Mouse (Mus musculus) embryo, embryonic 9.5 days (tissue): ENCODE measurements at regions not wholly inside any gene's neighbourhood (a gene's known extent, or its start where the extent isn't known, plus 50 kb on each side); places are given as distances from the start of the nearest gene placed in this dataset.
A peak's percentile ranks its signal among the peaks of the same experiment; 100 is the strongest.

Experiments
- DNase-seq: peaks from one replicate; pipeline ENCODE4 v3.0.0-alpha.2; 2017; ENCODE audit errors: extremely low spot score

GRCm38 (mm10) chr17:65193341-65193740 lies 347.2 kb downstream of the Tmem232 start:
- no peak for DNase-seq

- no peak for DNase-seq
Measured at GRCm38 (mm10) chr17:65192432-65193059, 348.0 kb downstream of the Tmem232 start.

GRCm38 (mm10) chr17:65190839-65191591 lies 349.6 kb downstream of the Tmem232 start:
- DNase-seq, result no peak

GRCm38 (mm10) chr17:65181164-65181563 lies 345.3 kb upstream of the 4930583I09Rik start:
- DNase-seq, result no peak

GRCm38 (mm10) chr17:65175770-65176169 lies 339.9 kb upstream of the 4930583I09Rik start:
- DNase-seq, result no peak

- no peak for DNase-seq
Measured at GRCm38 (mm10) chr17:65174114-65174513, 338.2 kb upstream of the 4930583I09Rik start.

GRCm38 (mm10) chr17:65173236-65173635 lies 337.4 kb upstream of the 4930583I09Rik start:
- DNase-seq, result no peak

- no peak for DNase-seq
Measured at GRCm38 (mm10) chr17:65170691-65171090, 334.8 kb upstream of the 4930583I09Rik start.

GRCm38 (mm10) chr17:65169981-65170617 lies 334.2 kb upstream of the 4930583I09Rik start:
- DNase-seq, result no peak

- DNase-seq, result no peak
Measured at GRCm38 (mm10) chr17:65146376-65146775, 310.5 kb upstream of the 4930583I09Rik start.

- DNase-seq, result no peak
Measured at GRCm38 (mm10) chr17:65114651-65115050, 278.8 kb upstream of the 4930583I09Rik start.

- no peak for DNase-seq
Measured at GRCm38 (mm10) chr17:65113121-65113520, 277.2 kb upstream of the 4930583I09Rik start.

GRCm38 (mm10) chr17:65105622-65106021 lies 269.8 kb upstream of the 4930583I09Rik start:
- no peak for DNase-seq

GRCm38 (mm10) chr17:65101157-65101556 lies 265.3 kb upstream of the 4930583I09Rik start:
- DNase-seq, result no peak

- no peak for DNase-seq
Measured at GRCm38 (mm10) chr17:65082249-65082648, 246.4 kb upstream of the 4930583I09Rik start.

- DNase-seq, result no peak
Measured at GRCm38 (mm10) chr17:65081779-65082086, 245.9 kb upstream of the 4930583I09Rik start.

- no peak for DNase-seq
Measured at GRCm38 (mm10) chr17:65081072-65081778, 245.4 kb upstream of the 4930583I09Rik start.

GRCm38 (mm10) chr17:65074878-65075277 lies 239.0 kb upstream of the 4930583I09Rik start:
- DNase-seq, result no peak

- DNase-seq, result peak; percentile 25
Measured at GRCm38 (mm10) chr17:65071114-65071513, 235.2 kb upstream of the 4930583I09Rik start.

GRCm38 (mm10) chr17:65066135-65066534 lies 230.3 kb upstream of the 4930583I09Rik start:
- no peak for DNase-seq

GRCm38 (mm10) chr17:65056059-65056458 lies 220.2 kb upstream of the 4930583I09Rik start:
- DNase-seq, result no peak

GRCm38 (mm10) chr17:65049860-65050482 lies 214.1 kb upstream of the 4930583I09Rik start:
- no peak for DNase-seq
